Mouse (Mus musculus) mesoderm, embryonic 11.5 days (tissue): ENCODE data around the gene Tmem181a.
"Not testable (repeated sequence)": the region's sequence is repeated elsewhere in the genome, so short reads cannot be mapped to it uniquely, and the experiment has no call there.

Source experiments
- DNase-seq: peaks from one replicate; pipeline ENCODE4 v3.0.0-alpha.2; 2012; ENCODE audit warnings: low read depth, low spot score

Tmem181a gene

DNA sequence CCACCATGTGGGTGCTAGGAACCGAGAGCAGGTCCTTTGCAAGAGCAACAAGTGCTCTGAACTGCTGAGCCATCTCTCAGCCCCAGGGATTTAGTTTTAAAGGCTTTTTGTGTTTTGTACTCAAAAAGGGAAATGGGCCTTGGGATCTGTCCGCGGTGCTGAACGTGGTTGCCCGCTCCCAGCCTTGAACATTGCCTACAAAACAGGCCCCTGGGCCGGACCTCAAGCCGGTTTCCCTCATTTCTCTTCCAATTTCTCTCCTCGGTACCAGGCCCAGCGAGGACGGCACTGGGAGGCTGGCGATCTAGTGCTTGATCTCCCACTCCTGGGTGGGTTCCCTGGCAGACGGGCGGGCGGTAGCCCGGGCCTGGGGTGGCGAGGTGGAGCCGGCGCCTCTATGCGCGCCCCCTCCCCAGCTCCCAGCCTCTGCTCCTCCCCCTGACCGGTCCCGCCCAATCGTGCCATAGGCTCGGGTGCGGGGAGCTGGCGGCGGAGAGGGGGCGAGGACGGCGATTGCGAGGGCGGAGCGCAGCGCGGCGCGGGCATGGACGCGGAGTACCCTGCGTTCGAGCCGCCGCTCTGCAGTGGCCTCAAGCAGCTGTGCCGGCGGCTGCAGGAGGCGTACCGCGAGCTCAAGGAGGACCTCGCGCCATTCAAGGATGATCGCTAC lies at the start of gene Tmem181a:
Gene Tmem181a (plus strand): TSS at position 461 of the 670 bp plus-strand sequence.
- DNase-seq = not testable (repeated sequence)

DNA sequence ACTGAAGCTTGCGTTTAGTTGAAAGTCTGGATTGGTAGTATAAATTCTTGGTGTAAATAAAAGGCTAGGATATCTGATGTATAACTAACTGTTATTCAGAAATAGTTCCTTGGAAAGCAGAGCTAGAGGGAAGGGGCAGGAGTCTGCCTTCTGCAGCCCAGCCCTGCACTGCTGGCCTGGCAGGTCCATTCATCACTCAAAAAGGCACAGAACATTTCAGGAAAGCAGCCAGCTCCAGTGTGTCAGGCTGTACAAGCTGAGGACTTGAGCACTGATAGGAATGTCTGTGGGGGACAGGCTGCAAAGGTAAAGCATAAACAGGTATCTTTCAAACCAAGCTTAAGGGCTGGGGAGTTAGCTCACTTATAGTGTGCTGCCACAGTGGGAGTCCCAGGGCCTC lies 44.9 kb upstream of the Tmem181a start:
- no peak for DNase-seq

- DNase-seq = no peak
Measured at GRCm38 (mm10) chr17:6215640-6216039, 41.0 kb upstream of the Tmem181a start.

- no peak for DNase-seq
Measured at GRCm38 (mm10) chr17:6216514-6216913, 40.1 kb upstream of the Tmem181a start.

- not testable (repeated sequence) for DNase-seq
Measured at GRCm38 (mm10) chr17:6232633-6233032, 24.0 kb upstream of the Tmem181a start.

DNA sequence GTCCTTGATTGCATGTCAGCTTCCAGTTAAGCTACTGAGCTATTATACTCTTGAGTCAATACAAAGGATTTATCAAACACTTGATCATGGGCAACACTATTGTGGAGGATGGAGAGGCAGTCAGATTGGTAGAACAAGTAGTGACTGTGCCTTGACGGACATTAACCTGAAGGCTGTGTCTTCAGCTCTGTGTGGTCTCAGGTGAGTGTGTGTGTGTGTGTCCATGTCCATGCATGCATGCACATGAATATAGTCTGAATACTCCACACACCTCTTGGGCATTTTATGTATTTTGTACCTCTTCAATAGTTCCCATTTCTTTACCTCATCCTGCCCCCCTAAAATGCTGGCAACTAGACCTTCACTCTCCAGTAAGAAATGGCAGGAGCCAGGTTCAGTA lies 5.4 kb upstream of the Tmem181a start:
- DNase-seq = not testable (repeated sequence)

DNA sequence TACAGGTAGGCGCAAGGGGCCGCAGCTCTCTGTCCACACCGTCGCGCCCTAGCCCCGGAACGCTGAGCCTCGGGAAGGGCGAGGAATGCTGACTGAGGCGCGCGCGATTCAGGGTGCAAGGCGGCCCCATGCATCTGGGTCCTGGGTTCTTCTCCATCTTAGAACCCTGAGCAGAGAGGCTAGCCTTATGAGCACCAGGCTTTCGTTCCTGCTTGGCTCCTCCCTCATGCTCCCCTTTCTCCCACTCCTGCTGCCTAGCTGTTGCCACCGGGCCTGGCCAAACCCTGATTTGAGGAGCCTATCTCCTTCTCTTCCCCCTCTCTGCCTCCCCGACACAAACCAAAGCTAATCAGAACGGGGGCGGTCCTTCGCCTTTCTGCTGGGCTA lies 403 bp downstream of the Tmem181a start:
- not testable (repeated sequence) for DNase-seq

DNA sequence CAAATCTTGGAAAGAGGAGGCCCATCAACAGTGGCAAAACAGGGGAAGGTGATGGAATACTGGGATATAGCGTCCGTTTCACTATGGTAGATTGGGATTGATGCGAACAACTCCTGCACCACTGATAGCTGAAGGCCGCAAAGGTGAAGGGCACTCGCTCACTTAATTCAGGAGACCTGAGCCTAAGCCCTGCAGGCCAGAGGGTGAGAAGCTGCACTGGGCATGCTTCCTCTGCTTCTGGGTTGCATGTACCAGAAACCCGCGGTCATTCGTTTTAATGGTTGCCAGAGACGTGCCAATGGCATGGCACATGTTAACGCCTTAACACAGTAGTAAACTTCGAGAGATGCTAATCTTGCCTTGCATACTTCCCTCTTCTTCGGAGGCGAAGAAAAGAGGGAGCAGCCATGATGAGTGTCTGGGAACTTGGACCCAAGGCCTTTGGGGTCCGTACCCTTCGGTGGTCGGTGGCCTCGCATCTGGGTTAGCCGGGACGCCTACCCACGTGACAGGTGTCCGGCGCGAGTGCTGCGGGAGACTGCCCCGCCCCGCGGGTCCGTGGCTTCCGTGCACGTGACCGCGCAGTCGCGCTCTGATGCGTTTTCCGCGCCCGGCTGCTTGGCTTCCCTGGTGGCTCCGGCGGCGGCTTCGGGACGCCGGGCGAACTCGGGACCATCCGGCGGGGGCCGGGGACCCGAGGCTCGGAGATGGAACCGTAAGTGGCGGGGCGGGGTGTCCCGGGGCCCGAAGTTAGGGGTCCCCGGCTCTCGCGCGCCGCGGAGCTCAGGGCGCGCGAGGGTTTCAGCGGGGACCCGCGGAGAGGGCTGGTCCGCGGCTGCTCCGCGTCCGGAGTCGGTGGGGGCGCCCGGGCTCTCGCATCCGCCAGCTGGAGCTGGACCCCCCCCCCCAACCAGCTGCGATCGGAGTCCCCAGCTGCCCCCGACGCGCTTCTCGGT lies 13.5 kb downstream of the Tmem181a start:
- DNase-seq = not testable (repeated sequence)

DNA sequence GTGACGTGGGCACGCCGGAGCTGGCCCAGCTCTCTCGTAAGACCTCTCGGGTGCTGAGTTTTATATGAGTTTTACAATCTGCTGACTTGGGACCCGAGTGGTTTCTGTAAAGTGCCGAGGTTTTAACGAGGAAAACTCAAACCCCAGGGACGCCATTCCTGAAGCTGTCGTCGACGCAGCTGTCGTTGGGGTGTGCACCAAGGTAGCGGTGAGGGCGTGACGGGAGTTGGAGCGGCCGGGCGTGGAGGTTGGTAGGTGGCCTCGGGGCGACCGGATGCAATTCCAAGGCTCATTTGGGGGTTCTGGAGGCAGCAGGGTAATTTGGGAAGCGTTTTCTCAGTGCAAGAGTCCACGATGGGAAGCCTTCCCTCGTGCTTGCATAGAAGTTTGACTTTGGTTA lies 14.2 kb downstream of the Tmem181a start:
- DNase-seq = not testable (repeated sequence)

- DNase-seq = not testable (repeated sequence)
Measured at GRCm38 (mm10) chr17:6271970-6272369, 15.3 kb downstream of the Tmem181a start.

GRCm38 (mm10) chr17:6274693-6275092 lies 18.0 kb downstream of the Tmem181a start:
- DNase-seq = not testable (repeated sequence)

DNA sequence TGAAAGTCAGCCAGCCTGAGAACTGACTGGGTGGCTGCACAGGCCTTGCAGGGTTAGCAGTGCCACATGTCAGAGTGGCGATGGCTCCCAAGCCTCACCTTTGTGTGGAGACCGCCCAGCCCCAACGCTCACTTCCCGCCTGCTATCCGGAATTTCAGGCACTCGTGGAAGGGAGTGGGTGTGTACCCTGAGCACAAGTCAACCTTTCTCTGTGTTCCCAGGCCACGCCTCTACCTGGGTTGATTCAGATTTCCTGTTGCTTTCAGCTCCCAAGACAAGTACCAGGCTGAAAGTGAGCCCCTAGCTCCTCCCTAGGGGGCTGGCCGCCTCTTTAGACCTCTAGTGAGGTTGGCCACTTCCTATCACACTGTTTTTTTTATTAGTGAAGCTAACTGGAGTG lies 22.5 kb downstream of the Tmem181a start:
- DNase-seq = not testable (repeated sequence)

DNA sequence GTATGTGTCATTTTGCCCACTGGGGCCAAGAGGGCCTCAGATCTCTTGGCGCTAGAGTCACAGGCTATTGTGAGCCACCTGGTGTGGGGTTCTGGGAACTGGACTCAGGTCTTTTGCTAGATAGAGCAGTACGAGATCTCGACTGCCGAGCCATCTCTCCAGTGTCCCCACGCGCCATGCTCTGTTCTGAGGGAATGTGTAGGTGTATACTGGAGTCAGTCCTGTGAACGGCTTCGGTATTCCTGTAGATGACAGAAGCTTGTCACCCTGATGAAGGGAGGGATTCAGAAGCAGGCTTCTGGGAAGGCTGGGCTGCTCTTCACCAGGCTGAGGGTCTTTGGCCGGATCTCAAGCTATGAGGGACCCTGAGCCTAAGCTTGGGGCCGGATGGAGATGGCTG lies 23.1 kb downstream of the Tmem181a start:
- not testable (repeated sequence) for DNase-seq

DNA sequence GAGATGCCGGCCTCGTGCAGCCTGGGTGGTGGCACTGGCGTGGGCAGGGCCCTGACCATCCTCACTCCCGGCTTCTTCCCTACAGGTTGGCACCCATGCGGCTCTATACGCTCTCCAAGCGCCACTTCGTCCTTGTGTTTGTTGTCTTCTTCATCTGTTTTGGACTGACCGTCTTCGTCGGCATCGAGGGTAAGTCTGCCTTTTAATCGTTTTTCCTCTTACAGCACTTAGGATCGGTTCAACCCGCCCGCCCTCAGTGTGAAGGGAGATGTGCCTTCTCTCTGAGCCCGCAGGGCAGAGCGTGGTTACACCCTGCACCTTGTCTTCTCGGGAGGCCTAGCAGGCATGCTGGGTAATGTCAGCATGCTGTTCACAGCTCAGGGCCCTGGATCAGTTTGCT lies 23.9 kb downstream of the Tmem181a start:
- DNase-seq = not testable (repeated sequence)

- not testable (repeated sequence) for DNase-seq
Measured at GRCm38 (mm10) chr17:6283137-6283536, 26.5 kb downstream of the Tmem181a start.

GRCm38 (mm10) chr17:6286169-6286568 lies 29.5 kb downstream of the Tmem181a start:
- not testable (repeated sequence) for DNase-seq

DNA sequence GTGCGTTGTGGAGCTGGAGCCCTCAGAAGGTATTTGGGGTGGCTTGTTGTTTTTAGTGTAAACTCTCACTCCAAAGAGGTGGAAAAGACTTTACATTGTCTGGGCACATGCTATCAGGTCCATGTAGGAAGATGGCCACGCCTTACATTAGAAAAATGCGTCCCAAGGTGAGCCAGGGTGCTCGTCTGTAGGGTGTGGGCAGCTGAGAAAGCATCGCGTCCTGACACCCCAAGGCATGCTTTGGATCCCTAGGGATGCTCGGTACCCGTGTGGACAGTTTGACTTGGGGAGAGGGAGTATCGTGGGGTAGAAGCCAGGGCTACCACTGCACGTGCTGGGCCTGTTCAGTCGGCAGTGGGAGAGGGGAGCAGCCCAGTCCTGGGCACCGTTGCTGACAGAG lies 32.4 kb downstream of the Tmem181a start:
- DNase-seq = not testable (repeated sequence)

GRCm38 (mm10) chr17:6293882-6294281 lies 37.2 kb downstream of the Tmem181a start:
- not testable (repeated sequence) for DNase-seq

GRCm38 (mm10) chr17:6297060-6297795 lies 40.6 kb downstream of the Tmem181a start:
- not testable (repeated sequence) for DNase-seq

DNA sequence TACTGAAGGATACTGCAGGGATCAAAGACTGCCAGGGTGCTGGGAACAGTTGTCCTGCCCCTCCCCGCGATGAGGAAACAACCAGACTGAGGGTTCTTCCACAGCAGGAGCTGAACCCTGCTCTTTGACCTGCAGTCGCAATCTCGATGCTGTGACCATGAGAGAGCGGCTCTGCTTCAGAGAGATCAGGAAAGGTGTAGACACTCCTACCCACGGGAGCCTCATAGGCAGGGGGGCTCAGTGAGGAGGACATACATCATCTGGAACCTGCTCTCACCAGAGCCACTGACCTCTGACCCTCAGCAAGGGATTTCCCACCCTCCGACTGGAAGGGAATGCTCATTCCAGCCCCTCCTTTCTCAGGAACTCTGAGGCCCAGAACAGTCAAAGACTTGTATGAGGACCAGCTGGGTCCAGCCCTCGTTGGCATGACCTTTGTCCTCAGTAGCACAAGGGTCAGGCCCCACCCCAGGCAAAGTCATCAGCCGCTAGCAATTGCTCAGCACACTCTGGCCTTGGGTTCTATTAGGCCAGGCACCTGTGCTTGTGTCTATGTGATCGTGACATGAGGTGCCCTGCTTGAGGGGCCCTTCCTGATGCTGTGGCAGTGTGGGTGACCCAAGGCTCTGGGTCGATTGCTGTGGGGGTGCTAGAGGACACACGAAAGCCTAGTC lies 43.7 kb downstream of the Tmem181a start:
- DNase-seq = not testable (repeated sequence)

- DNase-seq = not testable (repeated sequence)
Measured at GRCm38 (mm10) chr17:6304891-6305290, 48.2 kb downstream of the Tmem181a start.
